Mouse (Mus musculus) heart, adult 2 months (tissue): ENCODE measurements at regions not wholly inside any gene's neighbourhood (a gene's known extent, or its start where the extent isn't known, plus 50 kb on each side); places are given as distances from the start of the nearest gene placed in this dataset.

ENCODE experiments used
- CTCF ChIP-seq: fragments of 200-600 bp; IDR thresholded peaks from 2 replicates; pipeline ENCODE4 v1.8.1; 2022; ENCODE audit warnings: antibody characterized with exemption, mild to moderate bottlenecking, moderate library complexity
- EP300 ChIP-seq: fragments of 200-500 bp; IDR thresholded peaks from 2 replicates; pipeline ENCODE4 v1.6.1; 2011; ENCODE audit warnings: low read depth, low read length, control low read depth; ENCODE audit not compliant: insufficient read depth
- POLR2A ChIP-seq: fragments of 200-500 bp; IDR thresholded peaks from 2 replicates; pipeline ENCODE4 v1.6.1; 2011; ENCODE audit warnings: mild to moderate bottlenecking, low read depth, low read length, control low read depth; ENCODE audit not compliant: insufficient read depth

- TF ChIP-seq POLR2A, result no peak
- TF ChIP-seq CTCF, result no peak
- TF ChIP-seq EP300, result no peak
Measured at GRCm38 (mm10) chr15:97150983-97151735, 95.4 kb upstream of the Slc38a4 start.
